Mouse (Mus musculus) CH12.LX (cell line): Measurements from ENCODE around the gene Jkamp. TPM values are rescaled to one million over a fixed set of nuclear protein-coding genes. Genes with fewer than 3 reads are reported as not detected.

Experiments
- DNase-seq: peaks from one replicate; pipeline ENCODE4 v3.0.0-alpha.2; 2013; ENCODE audit errors: extremely low read depth
- H3K27ac ChIP-seq: 2 replicates; pipeline ENCODE4 v1.5.1; 2012; ENCODE audit warnings: low read depth, mild to moderate bottlenecking, control low read depth, moderate library complexity; ENCODE audit not compliant: insufficient read depth
- H3K27me3 ChIP-seq: replicated peaks from 2 replicates; pipeline ENCODE3; 2012; ENCODE audit warnings: inconsistent platforms
- H3K36me3 ChIP-seq, 2 experiments: replicated peaks in 1 of 2; 2 replicates each; pipeline versions ENCODE3 to v1.6.1; 2012; ENCODE audit warnings: inconsistent platforms in 1 of 2, low read length in 1 of 2, mild to moderate bottlenecking in 1 of 2, mixed read lengths in 1 of 2, moderate library complexity in 1 of 2; ENCODE audit not compliant: control insufficient read depth in 1 of 2, insufficient read depth in 1 of 2
- H3K4me1 ChIP-seq, 2 experiments: 2 replicates each; pipeline ENCODE4 v1.6.1; 2012; ENCODE audit warnings: inconsistent platforms in 1 of 2, moderate library complexity in 1 of 2; ENCODE audit not compliant: insufficient read depth in 2 of 2, control insufficient read depth in 1 of 2
- H3K4me2 ChIP-seq: 2 replicates; pipeline ENCODE4 v1.6.1; 2012; ENCODE audit warnings: low read depth, mild to moderate bottlenecking, control low read depth; ENCODE audit not compliant: poor library complexity, insufficient read depth, severe bottlenecking
- H3K4me3 ChIP-seq, 3 experiments: fragments of 150-350 bp in 1 of 3; sonication (generic) in 1 of 3; replicated peaks in 1 of 3; 2 replicates each; pipeline versions ENCODE3 to v1.5.1; 2011 to 2012; ENCODE audit warnings: low read depth in 2 of 3, low read length in 2 of 3, mild to moderate bottlenecking in 2 of 3, moderate library complexity in 2 of 3, control low read depth in 1 of 3, improper control_type of control experiment in 1 of 3, inconsistent platforms in 1 of 3, mixed read lengths in 1 of 3; ENCODE audit not compliant: poor library complexity in 1 of 3
- H3K79me2 ChIP-seq: replicated peaks from 2 replicates; pipeline ENCODE4 v1.6.1; 2012; ENCODE audit warnings: mild to moderate bottlenecking, moderate library complexity; ENCODE audit not compliant: control insufficient read depth, poor library complexity, insufficient read depth, severe bottlenecking; ENCODE audit errors: extremely low read depth
- H3K9ac ChIP-seq: 2 replicates; pipeline ENCODE4 v1.6.1; 2012; ENCODE audit warnings: low read depth, mild to moderate bottlenecking, control low read depth, moderate library complexity; ENCODE audit not compliant: insufficient read depth
- H3K9me3 ChIP-seq: replicated peaks from 2 replicates; pipeline ENCODE3; 2012; ENCODE audit warnings: low read length, inconsistent platforms, mixed read lengths
- BHLHE40 ChIP-seq: IDR thresholded peaks from 2 replicates; pipeline ENCODE4 v1.6.1; 2011; ENCODE audit warnings: mild to moderate bottlenecking, low read depth, low read length, improper control_type of control experiment
- CHD2 ChIP-seq: IDR thresholded peaks from 2 replicates; pipeline ENCODE4 v1.6.1; 2011; ENCODE audit warnings: low read length, improper control_type of control experiment
- ELF1 ChIP-seq: IDR thresholded peaks from 2 replicates; pipeline ENCODE4 v1.6.1; 2014; ENCODE audit warnings: low read depth, mild to moderate bottlenecking, inconsistent platforms, low read length, improper control_type of control experiment
- HCFC1 ChIP-seq: IDR thresholded peaks from 2 replicates; pipeline ENCODE4 v1.6.1; 2012; ENCODE audit warnings: low read depth, mild to moderate bottlenecking, inconsistent platforms, low read length, improper control_type of control experiment
- IRF4 ChIP-seq: IDR thresholded peaks from 2 replicates; pipeline ENCODE4 v1.6.1; 2014; ENCODE audit warnings: low read depth, mild to moderate bottlenecking, inconsistent platforms, low read length, improper control_type of control experiment
- JUN ChIP-seq: IDR thresholded peaks from 2 replicates; pipeline ENCODE4 v1.6.1; 2011; ENCODE audit warnings: low read depth, mild to moderate bottlenecking, low read length, improper control_type of control experiment, moderate library complexity; ENCODE audit not compliant: insufficient read depth
- NELFE ChIP-seq: IDR thresholded peaks from 2 replicates; pipeline ENCODE4 v1.6.1; 2011; ENCODE audit warnings: low read depth, low read length, improper control_type of control experiment
- PAX5 ChIP-seq: IDR thresholded peaks from 2 replicates; pipeline ENCODE4 v1.6.1; 2012; ENCODE audit warnings: low read length, inconsistent platforms, mixed read lengths
- RCOR1 ChIP-seq: conservative IDR thresholded peaks from 2 replicates; pipeline ENCODE4 v1.6.1; 2012; ENCODE audit warnings: low read depth, mild to moderate bottlenecking, inconsistent platforms, low read length, improper control_type of control experiment
- SIN3A ChIP-seq: IDR thresholded peaks from 2 replicates; pipeline ENCODE4 v1.6.1; 2012; ENCODE audit warnings: low read length, improper control_type of control experiment, inconsistent platforms
- TBP ChIP-seq: conservative IDR thresholded peaks from 2 replicates; pipeline ENCODE4 v1.6.1; 2011; ENCODE audit warnings: low read depth, low read length, improper control_type of control experiment
- TCF12 ChIP-seq: IDR thresholded peaks from 2 replicates; pipeline ENCODE4 v1.6.1; 2014; ENCODE audit warnings: low read depth, mild to moderate bottlenecking, inconsistent platforms, low read length, improper control_type of control experiment
- USF1 ChIP-seq: IDR thresholded peaks from 2 replicates; pipeline ENCODE4 v1.6.1; 2014; ENCODE audit warnings: low read depth, mild to moderate bottlenecking, inconsistent platforms, low read length, improper control_type of control experiment
- USF2 ChIP-seq: conservative IDR thresholded peaks from 2 replicates; pipeline ENCODE4 v1.6.1; 2011; ENCODE audit warnings: low read depth, low read length, improper control_type of control experiment
- ZKSCAN1 ChIP-seq: IDR thresholded peaks from 2 replicates; pipeline ENCODE4 v1.6.1; 2012; ENCODE audit warnings: low read depth, inconsistent platforms, low read length, improper control_type of control experiment, borderline replicate concordance
- ZNF384 ChIP-seq: IDR thresholded peaks from 2 replicates; pipeline ENCODE4 v1.6.1; 2012; ENCODE audit warnings: low read depth, low read length, improper control_type of control experiment, inconsistent platforms
- dilution Hi-C: fragments of 300-500 bp; cut with MboI; formaldehyde crosslinking; loops from 2 replicates; pipeline ENCODE4 v1.14.3; 2020; ENCODE audit warnings: low sequenced_read_pairs; ENCODE audit not compliant: extremely low pct_unique_long_range_greater_than_20kb, extremely low pct_ligation_motif_present
- in situ Hi-C: fragments of 300-500 bp; cut with MboI; formaldehyde crosslinking; loops from 3 replicates; pipeline ENCODE4 v1.14.3; 2019; ENCODE audit warnings: low sequenced_read_pairs, low pct_ligation_motif_present, low pct_unique_long_range_greater_than_20kb, mixed read lengths
- polyA plus RNA-seq: library from polyadenylated mRNA; unstranded; fragments of >175 nt; gene quantifications from 2 replicates; pipeline ENCODE4 v1.2.1, GENCODE M21; 2012; ENCODE audit warnings: low read depth; ENCODE audit not compliant: insufficient read length
- total RNA-seq, 2 experiments: library from RNA; depleted of rRNA; stranded (reverse); fragments of 300-350 nt in 1 of 2; fragments of >200 nt in 1 of 2; gene quantifications; 2 replicates each; pipeline ENCODE4 v1.2.3; 2012 to 2014

Gene Jkamp
- total and polyA plus RNA-seq, 3 experiments: 20.0 to 35.0 (median 27.5) TPM

DNA sequence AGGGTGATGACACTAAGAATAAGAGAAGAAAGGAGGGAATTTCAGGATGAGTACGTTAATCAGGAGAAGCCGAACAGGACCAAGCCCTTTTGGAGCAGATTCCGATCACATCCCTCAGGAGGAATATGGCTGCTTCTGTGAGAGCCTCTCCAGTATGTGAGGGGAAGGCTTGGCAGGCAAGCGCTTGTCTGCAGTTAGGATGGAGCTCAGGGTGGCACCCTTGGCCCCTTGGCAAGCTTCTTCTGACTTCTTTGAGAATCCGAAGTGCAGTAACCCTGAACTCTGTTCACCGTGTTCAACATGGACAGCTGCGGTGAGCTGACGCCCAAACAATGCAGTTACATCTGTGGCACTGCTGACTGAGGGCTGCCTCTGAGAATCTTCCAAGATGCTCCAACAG lies 11.6 kb downstream of the Jkamp start:
- no peaks in the 10 kb centered on the region for H3K79me2 ChIP-seq

DNA sequence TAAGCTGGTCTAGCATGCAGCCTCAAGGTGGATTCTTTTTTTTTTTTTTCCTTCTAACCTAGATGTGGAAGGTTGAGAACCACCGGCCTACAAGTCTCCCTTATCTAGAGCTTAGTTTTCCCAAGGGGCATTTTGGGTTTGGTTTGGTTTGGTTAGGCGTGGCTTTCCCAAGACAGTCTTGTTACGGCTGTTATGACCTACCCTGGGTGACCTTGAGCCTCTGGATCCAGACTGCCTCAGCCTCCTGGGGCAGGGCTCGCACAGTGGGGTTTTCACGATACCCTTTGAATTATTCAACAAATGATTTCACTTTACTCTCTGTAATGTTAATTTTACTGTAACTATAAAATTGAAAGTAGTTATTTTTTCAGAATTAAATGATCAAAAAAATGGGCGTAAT lies 17.4 kb downstream of the Jkamp start:
- in situ Hi-C loops (loop anchor here (10.0 kb wide), 1 partner anchor 322 kb away; no protein-coding TSS in a partner anchor), dilution Hi-C loops (no loop called here)
- Histone ChIP-seq H3K27ac (no peak overlapping the region), H3K4me2 (no peak overlapping the region), H3K27me3 (no peaks in the 10 kb centered on the region), H3K4me3 (no peak overlapping the region), H3K9me3 (no peaks in the 10 kb centered on the region), H3K36me3 (peaks cover 7 to 24% of the 10 kb centered on the region in 2 experiments), H3K79me2 (no peaks in the 10 kb centered on the region), H3K9ac (no peak overlapping the region), H3K4me1 (peaks cover 2 to 12% of the 10 kb centered on the region in 2 experiments; a peak in 2 of 4 replicates)
- DNase-seq: no peak
- TF ChIP-seq ZNF384 (peak; percentile 12; the same call in 1 of the 2 replicates), USF2 (no peak)

More for the DNA sequence above, 11.6 kb downstream of the Jkamp start:
- Histone ChIP-seq H3K4me1 (no peaks in the 10 kb centered on the region), H3K27ac (no peak overlapping the region)
- in situ Hi-C loops: loop anchor here (10.0 kb wide), 1 partner anchor 188 kb away; no protein-coding TSS in a partner anchor
- no peak for TF ChIP-seq IRF4
- TF ChIP-seq JUN: no peak
- TF ChIP-seq PAX5: no peak
- TF ChIP-seq RCOR1: no peak
- no peak for TF ChIP-seq ELF1
- no peak for TF ChIP-seq USF1
- no peak for TF ChIP-seq SIN3A
- TF ChIP-seq NELFE: no peak
- TF ChIP-seq BHLHE40: no peak
- TF ChIP-seq TCF12: no peak
- TF ChIP-seq HCFC1: no peak
- TF ChIP-seq, all 38 proteins: peak for 0
- Histone ChIP-seq H3K27me3 (no peaks in the 10 kb centered on the region), H3K9me3 (no peaks in the 10 kb centered on the region), H3K36me3 (peaks cover 54 to 78% of the 10 kb centered on the region in 2 experiments), H3K4me3 (no peak overlapping the region), H3K9ac (no peak overlapping the region), H3K4me2 (no peak overlapping the region)
- no peak for DNase-seq
- dilution Hi-C loops: no loop called here

DNA sequence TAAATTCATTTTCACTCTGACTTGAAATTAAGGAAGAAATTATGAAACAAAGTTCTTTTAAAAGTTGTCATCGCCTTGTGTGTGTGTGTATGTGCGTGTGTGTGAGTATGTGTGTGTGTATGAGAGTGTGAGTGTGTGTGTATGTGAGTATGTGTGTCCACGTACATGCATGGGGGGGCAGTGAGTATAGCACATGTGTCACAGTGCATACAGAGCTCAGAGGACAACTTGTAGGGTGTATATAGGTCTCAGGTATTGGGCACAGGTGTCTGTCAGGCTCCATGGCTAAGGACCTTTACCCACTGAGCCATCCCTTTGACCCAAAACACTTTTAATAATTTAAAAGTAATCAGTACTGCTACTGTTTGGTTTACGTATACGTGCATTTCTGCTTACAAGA lies 18.6 kb downstream of the Jkamp start:
- H3K9me3 ChIP-seq: no peaks in the 10 kb centered on the region
- no peak for TF ChIP-seq TBP
- TF ChIP-seq ZKSCAN1: no peak
- TF ChIP-seq PAX5: no peak
- no peak for TF ChIP-seq CHD2
- TF ChIP-seq IRF4: no peak
- TF ChIP-seq, all 38 proteins: peak for 0
- H3K4me1 ChIP-seq: peaks cover 2 to 12% of the 10 kb centered on the region in 2 experiments; a peak in 2 of 4 replicates
- no peak overlapping the region for H3K4me2 ChIP-seq
- H3K4me3 ChIP-seq: no peak overlapping the region
- H3K27me3 ChIP-seq: no peaks in the 10 kb centered on the region
- dilution Hi-C loops (no loop called here), in situ Hi-C loops (loop anchor here (10.0 kb wide), 1 partner anchor 321 kb away; no protein-coding TSS in a partner anchor)
- H3K36me3 ChIP-seq: peaks cover 3 to 17% of the 10 kb centered on the region in 2 experiments
- H3K79me2 ChIP-seq: no peaks in the 10 kb centered on the region
- no peak overlapping the region for H3K9ac ChIP-seq
- no peak overlapping the region for H3K27ac ChIP-seq
- no peak for DNase-seq
